Mouse (Mus musculus): ENCODE measurements around the gene Dlk1. TPM values are rescaled to one million over a fixed set of nuclear protein-coding genes. Genes with fewer than 3 reads are reported as not detected.
A peak's percentile ranks its signal among the peaks of the same experiment; 100 is the strongest.

Gene Dlk1
- polyA plus RNA-seq, 1 experiment from 2014 or later: 482 TPM

- Histone ChIP-seq H3K4me2 (ENCODE audit: low read depth, low read length) (peak overlapping the region; percentile 34), H3K4me3 (ENCODE audit: low read depth, low read length) (no peak overlapping the region), H3K27me3 (ENCODE audit: control insufficient read depth, insufficient read depth, low read depth, low read length) (peaks cover 14% of the 10 kb centered on the region), H3K9ac (ENCODE audit: low read depth, low read length) (no peak overlapping the region), H3K27ac (ENCODE audit: low read length) (no peak overlapping the region), H3K4me1 (ENCODE audit: control insufficient read depth, low read depth, low read length) (peaks cover 19% of the 10 kb centered on the region), H3K36me3 (ENCODE audit: control insufficient read depth, insufficient read depth) (no peaks in the 10 kb centered on the region), H3K9me3 (replicated peaks; ENCODE audit: control insufficient read depth, low read length) (no peaks in the 10 kb centered on the region)
- 26% methylated on average over 19 of the region's 19 CpGs for WGBS (ENCODE audit: insufficient replicate concordance)
- ATAC-seq (ENCODE audit: low read depth): no peak
Observed at GRCm38 (mm10) chr12:109445499-109446235, 7.0 kb upstream of the Dlk1 start.

- H3K36me3 ChIP-seq (ENCODE audit: control insufficient read depth, insufficient read depth): no peaks in the 10 kb centered on the region
- H3K9me3 ChIP-seq (replicated peaks; ENCODE audit: control insufficient read depth, low read length): no peaks in the 10 kb centered on the region
- ATAC-seq (ENCODE audit: low read depth): no peak
- WGBS (ENCODE audit: insufficient replicate concordance): 6% methylated on average over 18 of the region's 18 CpGs
- no peak overlapping the region for H3K27ac ChIP-seq (ENCODE audit: low read length)
- peak overlapping the region; percentile 34 for H3K4me2 ChIP-seq (ENCODE audit: low read depth, low read length)
- H3K4me1 ChIP-seq (ENCODE audit: control insufficient read depth, low read depth, low read length): peaks cover 16% of the 10 kb centered on the region
- no peak overlapping the region for H3K4me3 ChIP-seq (ENCODE audit: low read depth, low read length)
- H3K27me3 ChIP-seq (ENCODE audit: control insufficient read depth, insufficient read depth, low read depth, low read length): peaks cover 19% of the 10 kb centered on the region
- no peak overlapping the region for H3K9ac ChIP-seq (ENCODE audit: low read depth, low read length)
Observed at GRCm38 (mm10) chr12:109446236-109446941, 6.2 kb upstream of the Dlk1 start.

- H3K4me3 ChIP-seq (ENCODE audit: low read depth, low read length): 0 out of 2 replicates have a peak overlapping the region, but pooled peaks have one; percentile 15
- WGBS (ENCODE audit: insufficient replicate concordance): 2% methylated on average over 30 of the region's 30 CpGs
- no peaks in the 10 kb centered on the region for H3K36me3 ChIP-seq (ENCODE audit: control insufficient read depth, insufficient read depth)
- no peaks in the 10 kb centered on the region for H3K9me3 ChIP-seq (replicated peaks; ENCODE audit: control insufficient read depth, low read length)
- ATAC-seq (ENCODE audit: low read depth): no peak; the same call in 1 of the 2 replicates
- H3K27ac ChIP-seq (ENCODE audit: low read length): no peak overlapping the region
- H3K9ac ChIP-seq (ENCODE audit: low read depth, low read length): no peak overlapping the region
- H3K4me2 ChIP-seq (ENCODE audit: low read depth, low read length): peak overlapping the region; percentile 48
- H3K4me1 ChIP-seq (ENCODE audit: control insufficient read depth, low read depth, low read length): peaks cover 15% of the 10 kb centered on the region
- H3K27me3 ChIP-seq (ENCODE audit: control insufficient read depth, insufficient read depth, low read depth, low read length): peaks cover 47% of the 10 kb centered on the region
Observed at GRCm38 (mm10) chr12:109449421-109450411, 2.9 kb upstream of the Dlk1 start.

- Histone ChIP-seq H3K9ac (ENCODE audit: low read depth, low read length) (peak overlapping the region; percentile 48; the same call in 1 of the 2 replicates), H3K36me3 (ENCODE audit: control insufficient read depth, insufficient read depth) (no peaks in the 10 kb centered on the region), H3K9me3 (replicated peaks; ENCODE audit: control insufficient read depth, low read length) (no peaks in the 10 kb centered on the region), H3K27ac (ENCODE audit: low read length) (peak overlapping the region; percentile 50), H3K4me1 (ENCODE audit: control insufficient read depth, low read depth, low read length) (peaks cover 11% of the 10 kb centered on the region), H3K4me2 (ENCODE audit: low read depth, low read length) (peak overlapping the region; percentile 53), H3K4me3 (ENCODE audit: low read depth, low read length) (peak overlapping the region; percentile 53), H3K27me3 (ENCODE audit: control insufficient read depth, insufficient read depth, low read depth, low read length) (peaks cover 46% of the 10 kb centered on the region)
- peak; percentile 78 for ATAC-seq (ENCODE audit: low read depth)
- 2% methylated on average over 63 of the region's 96 CpGs for WGBS (ENCODE audit: insufficient replicate concordance)
Observed at GRCm38 (mm10) chr12:109453065-109453997, 708 bp downstream of the Dlk1 start.

GRCm38 (mm10) chr12:109454137-109454536, 1.5 kb downstream of the Dlk1 start:
- 16% methylated on average over 13 of the region's 13 CpGs for WGBS (ENCODE audit: insufficient replicate concordance)
- Histone ChIP-seq H3K4me3 (ENCODE audit: low read depth, low read length) (peak overlapping the region; percentile 53), H3K4me2 (ENCODE audit: low read depth, low read length) (peak overlapping the region; percentile 53), H3K27ac (ENCODE audit: low read length) (peak overlapping the region; percentile 50; the same call in 1 of the 2 replicates), H3K9ac (ENCODE audit: low read depth, low read length) (0 out of 2 replicates have a peak overlapping the region, but pooled peaks have one; percentile 48), H3K9me3 (replicated peaks; ENCODE audit: control insufficient read depth, low read length) (no peaks in the 10 kb centered on the region), H3K27me3 (ENCODE audit: control insufficient read depth, insufficient read depth, low read depth, low read length) (peaks cover 46% of the 10 kb centered on the region), H3K4me1 (ENCODE audit: control insufficient read depth, low read depth, low read length) (peaks cover 11% of the 10 kb centered on the region), H3K36me3 (ENCODE audit: control insufficient read depth, insufficient read depth) (no peaks in the 10 kb centered on the region)
- no peak for ATAC-seq (ENCODE audit: low read depth)

- Histone ChIP-seq H3K9me3 (replicated peaks; ENCODE audit: control insufficient read depth, low read length) (no peaks in the 10 kb centered on the region), H3K27ac (ENCODE audit: low read length) (no peak overlapping the region), H3K4me2 (ENCODE audit: low read depth, low read length) (no peak overlapping the region), H3K9ac (ENCODE audit: low read depth, low read length) (no peak overlapping the region), H3K36me3 (ENCODE audit: control insufficient read depth, insufficient read depth) (no peaks in the 10 kb centered on the region), H3K4me1 (ENCODE audit: control insufficient read depth, low read depth, low read length) (peaks cover 3% of the 10 kb centered on the region), H3K4me3 (ENCODE audit: low read depth, low read length) (no peak overlapping the region), H3K27me3 (ENCODE audit: control insufficient read depth, insufficient read depth, low read depth, low read length) (peaks cover 30% of the 10 kb centered on the region)
- ATAC-seq (ENCODE audit: low read depth): no peak
- 20% methylated on average over 9 of the region's 9 CpGs for WGBS (ENCODE audit: insufficient replicate concordance)
Observed at GRCm38 (mm10) chr12:109456531-109457202, 4.0 kb downstream of the Dlk1 start.

GRCm38 (mm10) chr12:109457836-109458235, 5.2 kb downstream of the Dlk1 start:
- no peaks in the 10 kb centered on the region for H3K9me3 ChIP-seq (replicated peaks; ENCODE audit: control insufficient read depth, low read length)
- peaks cover 20% of the 10 kb centered on the region for H3K27me3 ChIP-seq (ENCODE audit: control insufficient read depth, insufficient read depth, low read depth, low read length)
- no peak for ATAC-seq (ENCODE audit: low read depth)
- H3K9ac ChIP-seq (ENCODE audit: low read depth, low read length): no peak overlapping the region
- no peak overlapping the region for H3K27ac ChIP-seq (ENCODE audit: low read length)
- H3K4me1 ChIP-seq (ENCODE audit: control insufficient read depth, low read depth, low read length): peaks cover 2% of the 10 kb centered on the region
- H3K36me3 ChIP-seq (ENCODE audit: control insufficient read depth, insufficient read depth): no peaks in the 10 kb centered on the region
- no peak overlapping the region for H3K4me3 ChIP-seq (ENCODE audit: low read depth, low read length)
- no peak overlapping the region for H3K4me2 ChIP-seq (ENCODE audit: low read depth, low read length)
- 47% methylated on average over 8 of the region's 8 CpGs for WGBS (ENCODE audit: insufficient replicate concordance)
